Mouse (Mus musculus) midbrain, postnatal 0 days (tissue): ENCODE results near the gene Krtap1-3. TPM values are rescaled to one million over a fixed set of nuclear protein-coding genes. Genes with fewer than 3 reads are reported as not detected.

Source experiments
- ATAC-seq: fragments of 200-750 bp; cut with Nextera tagmentation; 2 replicates; pipeline ENCODE4 v1.8.0; 2017; ENCODE audit warnings: moderate number of reproducible peaks, mild to moderate bottlenecking, moderate TSS enrichment, moderate library complexity; ENCODE audit not compliant: low FRiP score
- DNase-seq: peaks from one replicate; pipeline ENCODE4 v3.0.0-alpha.2; 2015; ENCODE audit warnings: low spot score
- H3K27ac ChIP-seq: fragments of 300-500 bp; sonication (generic); 2 replicates; pipeline ENCODE4 v1.5.1; 2014; ENCODE audit warnings: low read depth, mild to moderate bottlenecking, low read length, mixed read lengths
- H3K27me3 ChIP-seq: fragments of 300-500 bp; sonication (generic); 2 replicates; pipeline ENCODE4 v1.6.1; 2014; ENCODE audit warnings: low read length, control low read depth, mixed read lengths; ENCODE audit not compliant: insufficient read depth
- H3K36me3 ChIP-seq: fragments of 300-500 bp; sonication (generic); 2 replicates; pipeline ENCODE4 v1.6.1; 2014; ENCODE audit warnings: low read length, control low read depth, mixed read lengths; ENCODE audit not compliant: insufficient read depth
- H3K4me1 ChIP-seq: fragments of 300-500 bp; sonication (generic); 2 replicates; pipeline ENCODE4 v1.6.1; 2014; ENCODE audit warnings: mild to moderate bottlenecking, control low read depth, antibody characterized with exemption, low read length, mixed read lengths; ENCODE audit not compliant: insufficient read depth
- H3K4me2 ChIP-seq: fragments of 300-500 bp; sonication (generic); 2 replicates; pipeline ENCODE4 v1.6.1; 2014; ENCODE audit warnings: low read depth, mild to moderate bottlenecking, low read length, mixed read lengths; ENCODE audit not compliant: poor library complexity, severe bottlenecking
- H3K4me3 ChIP-seq: fragments of 300-500 bp; sonication (generic); 2 replicates; pipeline ENCODE4 v1.5.1; 2014; ENCODE audit warnings: low read depth, mild to moderate bottlenecking, low read length, moderate library complexity
- H3K9ac ChIP-seq: fragments of 300-500 bp; sonication (generic); replicated peaks from 2 replicates; pipeline ENCODE4 v1.6.1; 2014; ENCODE audit warnings: mild to moderate bottlenecking, low read length, moderate library complexity, mixed read lengths; ENCODE audit not compliant: poor library complexity, severe bottlenecking
- H3K9me3 ChIP-seq: fragments of 300-500 bp; sonication (generic); 2 replicates; pipeline ENCODE4 v1.6.1; 2016; ENCODE audit warnings: low read length, control low read depth
- CTCF ChIP-seq: IDR thresholded peaks from 2 replicates; pipeline ENCODE4 v1.5.1; 2016; ENCODE audit warnings: antibody characterized with exemption, mild to moderate bottlenecking
- WGBS: fragments of 180-500 bp; shearing (Covaris S2); extraction: QIAGEN DNeasy Blood & Tissue Kit; methylation state at CpG from one replicate; pipeline ENCODE4 v1.1.7; 2014; 5-methylcytosine and 5-hydroxymethylcytosine counted together
- polyA plus RNA-seq: library from polyadenylated mRNA; unstranded; fragments of >200 nt; fragmentation: Nextera tagmentation; extraction: Ambion mirVana; gene quantifications from 2 replicates; pipeline ENCODE4 v1.2.1, GENCODE M21; 2015
- total RNA-seq: library from RNA; depleted of rRNA; stranded (reverse); fragments of >200 nt; gene quantifications from 2 replicates; pipeline ENCODE4 v1.2.3, GENCODE M21; 2014; rRNA removed

Gene Krtap1-3
- total and polyA plus RNA-seq, 2 experiments from 2014 or later: not detected

DNA sequence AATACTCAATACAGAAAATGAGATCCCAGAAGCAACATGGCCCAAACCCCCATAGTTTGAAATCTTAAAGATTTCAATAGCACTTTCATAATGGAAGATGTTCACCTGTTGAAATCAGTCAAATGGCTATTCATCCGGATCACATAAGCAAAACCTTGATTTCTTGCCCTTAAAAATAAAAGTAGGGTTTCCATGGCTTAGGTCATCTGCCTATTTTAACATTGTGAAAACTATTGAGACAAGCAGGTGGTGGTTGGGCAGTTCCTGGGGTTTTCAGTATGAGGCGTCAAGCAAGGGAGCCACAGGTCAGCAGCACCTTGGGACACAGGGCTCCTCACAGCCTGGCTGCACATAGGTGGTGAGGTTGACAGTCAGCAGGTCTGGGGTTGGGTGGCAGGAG lies 34.9 kb downstream of the Krtap1-3 start:
- DNase-seq: no peak
- H3K4me2 ChIP-seq: no peak overlapping the region
- H3K4me1 ChIP-seq: no peaks in the 10 kb centered on the region
- H3K9me3 ChIP-seq: no peaks in the 10 kb centered on the region
- no peak overlapping the region for H3K27ac ChIP-seq
- WGBS: 86% methylated on average over 2 of the region's 2 CpGs
- H3K27me3 ChIP-seq: no peaks in the 10 kb centered on the region
- no peak overlapping the region for H3K9ac ChIP-seq
- no peak for ATAC-seq
- no peak for TF ChIP-seq CTCF
- no peak overlapping the region for H3K4me3 ChIP-seq
- no peaks in the 10 kb centered on the region for H3K36me3 ChIP-seq

- H3K9me3 ChIP-seq: no peaks in the 10 kb centered on the region
- 82% methylated on average over 3 of the region's 4 CpGs for whole genome bisulfite sequencing
Measured at GRCm38 (mm10) chr11:99550765-99551164, 40.4 kb downstream of the Krtap1-3 start, which contains the start of gene Krtap3-3. Krtap3-3 (minus strand) TSS chr11:99550865.

GRCm38 (mm10) chr11:99547892-99548291 lies 43.2 kb downstream of the Krtap1-3 start:
- no peak for DNase-seq
- Histone ChIP-seq H3K4me2 (no peak overlapping the region), H3K36me3 (no peaks in the 10 kb centered on the region), H3K9ac (no peak overlapping the region), H3K4me3 (no peak overlapping the region), H3K27me3 (no peaks in the 10 kb centered on the region), H3K9me3 (no peaks in the 10 kb centered on the region), H3K27ac (no peak overlapping the region), H3K4me1 (no peaks in the 10 kb centered on the region)
- no peak for ATAC-seq
- TF ChIP-seq CTCF: no peak

More at GRCm38 (mm10) chr11:99550765-99551164, 40.4 kb downstream of the Krtap1-3 start, which contains the start of gene Krtap3-3:
- H3K27me3 ChIP-seq: no peaks in the 10 kb centered on the region
- no peak within 1 kb of the TSS for H3K4me2 ChIP-seq
- no peak for ATAC-seq
- no peak within 1 kb of the TSS for H3K4me3 ChIP-seq
- H3K9ac ChIP-seq: no peak within 1 kb of the TSS
- TF ChIP-seq CTCF: no peak
- H3K36me3 ChIP-seq: no peaks in the 10 kb centered on the region
- no peaks in the 10 kb centered on the region for H3K4me1 ChIP-seq
- H3K27ac ChIP-seq: no peak within 1 kb of the TSS
- DNase-seq: no peak

Other genes with a start within 250 kb of the Krtap1-3 start
Only the 30 nearest of the 36 such genes appear.
- 6.7 and 18.3 TPM in 2 replicates for gene Krt10, start 202.0 kb downstream of the Krtap1-3 start, total RNA-seq
- gene Krt10, start 202.0 kb downstream of the Krtap1-3 start, polyA plus RNA-seq: 35.7 and 39.2 TPM in 2 replicates
- gene Krt12, start 169.1 kb downstream of the Krtap1-3 start, total RNA-seq: 2.0 TPM in 1 of 2 replicates, not detected in the other
- 0.21 and 0.31 TPM in 2 replicates for gene Krt12, start 169.1 kb downstream of the Krtap1-3 start, polyA plus RNA-seq
- gene Krt20, start 153.2 kb downstream of the Krtap1-3 start, total RNA-seq: not detected in 2 replicates
- 0.13 and 0.36 TPM in 2 replicates for gene Krt20, start 153.2 kb downstream of the Krtap1-3 start, polyA plus RNA-seq
- gene Krt23, start 98.2 kb downstream of the Krtap1-3 start, total RNA-seq: 0.16 TPM in 1 of 2 replicates, not detected in the other
- gene Krt23, start 98.2 kb downstream of the Krtap1-3 start, polyA plus RNA-seq: 0.32 TPM in 1 of 2 replicates, not detected in the other
- gene Krt39, start 70.0 kb downstream of the Krtap1-3 start, total RNA-seq: not detected in 2 replicates
- gene Krt39, start 70.0 kb downstream of the Krtap1-3 start, polyA plus RNA-seq: not detected in 2 replicates
- not detected in 2 replicates for gene Krt40, start 48.2 kb downstream of the Krtap1-3 start, total RNA-seq
- gene Krt40, start 48.2 kb downstream of the Krtap1-3 start, polyA plus RNA-seq: not detected in 2 replicates
- not detected in 2 replicates for gene Krtap3-3, start 40.5 kb downstream of the Krtap1-3 start, total RNA-seq
- not detected in 2 replicates for gene Krtap3-3, start 40.5 kb downstream of the Krtap1-3 start, polyA plus RNA-seq
- gene Krtap3-2, start 34.5 kb downstream of the Krtap1-3 start, total RNA-seq: not detected in 2 replicates
- gene Krtap3-2, start 34.5 kb downstream of the Krtap1-3 start, polyA plus RNA-seq: not detected in 2 replicates
- gene Gm11939, start 31.9 kb downstream of the Krtap1-3 start, total RNA-seq: not detected in 2 replicates
- not detected in 2 replicates for gene Gm11939, start 31.9 kb downstream of the Krtap1-3 start, polyA plus RNA-seq
- gene Krtap3-1, start 24.7 kb downstream of the Krtap1-3 start, total RNA-seq: not detected in 2 replicates
- gene Krtap3-1, start 24.7 kb downstream of the Krtap1-3 start, polyA plus RNA-seq: not detected in 2 replicates
- not detected in 2 replicates for gene Krtap1-5, start 10.3 kb downstream of the Krtap1-3 start, total RNA-seq
- not detected in 2 replicates for gene Krtap1-5, start 10.3 kb downstream of the Krtap1-3 start, polyA plus RNA-seq
- gene Krtap1-4, start 7.7 kb downstream of the Krtap1-3 start, total RNA-seq: not detected in 2 replicates
- gene Krtap1-4, start 7.7 kb downstream of the Krtap1-3 start, polyA plus RNA-seq: not detected in 2 replicates
- gene Krtap9-3, start 6.8 kb upstream of the Krtap1-3 start, total RNA-seq: not detected in 2 replicates
- not detected in 2 replicates for gene Krtap9-3, start 6.8 kb upstream of the Krtap1-3 start, polyA plus RNA-seq
- not detected in 2 replicates for gene Gm11938, start 12.0 kb upstream of the Krtap1-3 start, total RNA-seq
- not detected in 2 replicates for gene Gm11938, start 12.0 kb upstream of the Krtap1-3 start, polyA plus RNA-seq
- not detected in 2 replicates for gene Gm11937, start 18.9 kb upstream of the Krtap1-3 start, total RNA-seq
- gene Gm11937, start 18.9 kb upstream of the Krtap1-3 start, polyA plus RNA-seq: not detected in 2 replicates
- not detected in 2 replicates for gene Krtap2-4, start 23.5 kb upstream of the Krtap1-3 start, total RNA-seq
- gene Krtap2-4, start 23.5 kb upstream of the Krtap1-3 start, polyA plus RNA-seq: not detected in 2 replicates
- not detected in 2 replicates for gene Gm11562, start 29.1 kb upstream of the Krtap1-3 start, total RNA-seq
- gene Gm11562, start 29.1 kb upstream of the Krtap1-3 start, polyA plus RNA-seq: not detected in 2 replicates
- not detected in 2 replicates for gene Krtap4-1, start 36.9 kb upstream of the Krtap1-3 start, total RNA-seq
- not detected in 2 replicates for gene Krtap4-1, start 36.9 kb upstream of the Krtap1-3 start, polyA plus RNA-seq
- not detected in 2 replicates for gene Krtap4-2, start 43.7 kb upstream of the Krtap1-3 start, total RNA-seq
- not detected in 2 replicates for gene Krtap4-2, start 43.7 kb upstream of the Krtap1-3 start, polyA plus RNA-seq
- not detected in 2 replicates for gene Krtap4-7, start 52.8 kb upstream of the Krtap1-3 start, total RNA-seq
- gene Krtap4-7, start 52.8 kb upstream of the Krtap1-3 start, polyA plus RNA-seq: not detected in 2 replicates
- not detected in 2 replicates for gene Gm11555, start 58.9 kb upstream of the Krtap1-3 start, total RNA-seq
- gene Gm11555, start 58.9 kb upstream of the Krtap1-3 start, polyA plus RNA-seq: not detected in 2 replicates
- gene Gm11563, start 67.6 kb upstream of the Krtap1-3 start, total RNA-seq: not detected in 2 replicates
- not detected in 2 replicates for gene Gm11563, start 67.6 kb upstream of the Krtap1-3 start, polyA plus RNA-seq
- gene Krtap4-6, start 74.6 kb upstream of the Krtap1-3 start, total RNA-seq: not detected in 2 replicates
- gene Krtap4-6, start 74.6 kb upstream of the Krtap1-3 start, polyA plus RNA-seq: not detected in 2 replicates
- gene Gm14190, start 99.4 kb upstream of the Krtap1-3 start, total RNA-seq: not detected in 2 replicates
- gene Gm14190, start 99.4 kb upstream of the Krtap1-3 start, polyA plus RNA-seq: not detected in 2 replicates
- not detected in 2 replicates for gene Gm14180, start 143.0 kb upstream of the Krtap1-3 start, total RNA-seq
- not detected in 2 replicates for gene Gm14180, start 143.0 kb upstream of the Krtap1-3 start, polyA plus RNA-seq
- not detected in 2 replicates for gene Gm11595, start 181.6 kb upstream of the Krtap1-3 start, total RNA-seq
- not detected in 2 replicates for gene Gm11595, start 181.6 kb upstream of the Krtap1-3 start, polyA plus RNA-seq
- gene Krtap4-8, start 189.4 kb upstream of the Krtap1-3 start, total RNA-seq: not detected in 2 replicates
- gene Krtap4-8, start 189.4 kb upstream of the Krtap1-3 start, polyA plus RNA-seq: not detected in 2 replicates
- gene Krtap4-9, start 193.9 kb upstream of the Krtap1-3 start, total RNA-seq: not detected in 2 replicates
- not detected in 2 replicates for gene Krtap4-9, start 193.9 kb upstream of the Krtap1-3 start, polyA plus RNA-seq
- gene Gm11596, start 202.1 kb upstream of the Krtap1-3 start, total RNA-seq: not detected in 2 replicates
- not detected in 2 replicates for gene Gm11596, start 202.1 kb upstream of the Krtap1-3 start, polyA plus RNA-seq
- not detected in 2 replicates for gene Gm11569, start 207.6 kb upstream of the Krtap1-3 start, total RNA-seq
- not detected in 2 replicates for gene Gm11569, start 207.6 kb upstream of the Krtap1-3 start, polyA plus RNA-seq